Mouse (Mus musculus): ENCODE data around the gene Ucp1.
"Not testable (repeated sequence)": the region's sequence is repeated elsewhere in the genome, so short reads cannot be mapped to it uniquely, and the experiment has no call there.

Ucp1 gene

DNA sequence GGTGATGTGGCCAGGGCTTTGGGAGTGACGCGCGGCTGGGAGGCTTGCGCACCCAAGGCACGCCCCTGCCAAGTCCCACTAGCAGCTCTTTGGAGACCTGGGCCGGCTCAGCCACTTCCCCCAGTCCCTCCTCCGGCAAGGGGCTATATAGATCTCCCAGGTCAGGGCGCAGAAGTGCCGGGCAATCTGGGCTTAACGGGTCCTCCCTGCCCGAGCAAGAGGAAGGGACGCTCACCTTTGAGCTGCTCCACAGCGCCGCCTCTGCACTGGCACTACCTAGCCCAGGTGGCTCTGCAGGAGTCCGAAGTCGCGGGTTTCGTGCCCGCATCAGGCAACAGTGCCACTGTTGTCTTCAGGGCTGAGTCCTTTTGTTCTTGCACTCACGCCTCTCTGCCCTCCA, at the start of gene Ucp1:
Gene Ucp1 (plus strand): TSS at position 177 of the 400 bp plus-strand sequence.
- peak; percentile 9 for DNase-seq (ENCODE audit: low read depth, low spot score)

DNA sequence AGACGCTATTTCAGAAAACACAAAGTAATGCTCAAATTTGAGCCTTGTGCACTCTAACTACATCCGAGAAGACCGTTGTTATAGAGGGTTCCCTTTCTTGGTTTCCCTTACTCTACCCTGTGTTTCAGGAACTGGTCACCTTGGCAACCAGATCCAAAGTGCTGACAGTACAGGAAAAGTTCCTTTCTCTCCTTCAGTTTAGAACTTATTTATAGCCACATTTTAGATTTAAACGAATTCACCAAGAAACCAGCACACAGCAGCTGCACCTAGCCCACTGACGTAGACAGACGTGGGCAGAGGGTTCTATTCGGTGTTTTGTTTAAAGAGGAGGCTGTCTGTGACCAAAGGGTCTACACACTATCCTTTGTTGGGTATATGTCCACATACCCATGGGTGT, 46.0 kb upstream of the Ucp1 start:
- no peak for DNase-seq (ENCODE audit: low read depth, low spot score)

- no peak for DNase-seq (ENCODE audit: low read depth, low spot score)
Measured at GRCm38 (mm10) chr8:83250858-83251257, 39.3 kb upstream of the Ucp1 start.

DNA sequence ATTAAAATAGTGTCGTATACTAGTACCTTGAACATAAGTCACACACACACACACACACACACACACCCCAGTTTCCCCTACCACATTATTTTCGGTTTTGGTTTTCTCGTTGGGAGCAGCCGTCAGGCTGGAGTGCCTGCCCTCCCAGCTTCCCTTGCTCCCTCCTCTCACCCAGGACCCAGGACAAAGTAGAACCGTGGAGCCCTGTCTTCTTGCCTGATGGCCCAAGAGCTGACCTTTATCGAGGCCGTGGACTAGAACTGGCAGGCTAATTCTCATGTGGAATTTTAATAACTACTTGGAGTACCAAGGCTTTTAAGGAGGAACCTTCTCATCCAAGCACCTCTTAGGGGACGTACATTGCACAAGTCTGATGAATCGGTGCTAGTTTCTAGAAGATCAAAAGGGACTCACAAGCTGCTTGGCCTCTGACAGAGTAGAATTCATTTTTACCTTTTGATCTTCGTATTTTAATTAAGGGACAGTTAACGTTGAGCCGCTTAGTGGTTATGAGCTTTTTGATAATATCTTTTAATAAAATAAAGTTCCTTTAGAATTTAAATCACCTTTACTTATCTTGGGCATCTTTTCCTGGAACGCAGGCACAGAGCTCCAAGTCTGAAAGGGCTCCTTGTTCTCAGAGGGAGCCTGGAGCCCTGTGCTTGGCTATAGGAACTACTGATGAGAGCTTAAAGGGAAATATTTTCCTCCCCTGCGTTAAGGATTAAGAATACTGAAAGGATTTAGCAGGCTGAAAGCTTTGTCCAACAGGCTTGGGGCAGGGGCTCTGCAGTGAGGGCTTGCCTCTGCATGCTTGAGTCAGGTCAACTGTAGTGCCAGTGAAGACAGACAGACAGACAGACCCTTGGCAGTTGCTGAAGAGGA, 38.5 kb upstream of the Ucp1 start:
- DNase-seq (ENCODE audit: low read depth, low spot score) = no peak

- no peak for DNase-seq (ENCODE audit: low read depth, low spot score)
Measured at GRCm38 (mm10) chr8:83252791-83253190, 37.4 kb upstream of the Ucp1 start.

DNA sequence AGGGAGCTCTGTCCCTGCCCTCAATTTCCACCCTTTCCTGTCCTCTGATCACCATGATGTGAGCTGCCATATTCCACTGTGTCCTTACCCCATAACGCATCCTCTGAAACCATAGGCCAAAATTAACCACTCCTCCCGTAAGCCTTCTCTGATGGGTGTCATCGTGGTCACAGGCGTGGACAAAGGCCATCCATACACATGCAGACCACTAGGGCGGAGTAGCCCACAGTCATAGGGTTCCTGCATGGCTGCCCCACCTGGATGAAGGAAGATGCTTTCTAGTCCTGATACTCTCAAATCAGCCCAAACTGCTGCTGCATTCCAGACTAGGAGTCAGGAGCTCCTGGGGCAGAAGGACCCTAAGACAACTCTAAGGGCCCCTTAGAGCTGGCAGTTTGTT, 32.5 kb upstream of the Ucp1 start:
- no peak for DNase-seq (ENCODE audit: low read depth, low spot score)

DNA sequence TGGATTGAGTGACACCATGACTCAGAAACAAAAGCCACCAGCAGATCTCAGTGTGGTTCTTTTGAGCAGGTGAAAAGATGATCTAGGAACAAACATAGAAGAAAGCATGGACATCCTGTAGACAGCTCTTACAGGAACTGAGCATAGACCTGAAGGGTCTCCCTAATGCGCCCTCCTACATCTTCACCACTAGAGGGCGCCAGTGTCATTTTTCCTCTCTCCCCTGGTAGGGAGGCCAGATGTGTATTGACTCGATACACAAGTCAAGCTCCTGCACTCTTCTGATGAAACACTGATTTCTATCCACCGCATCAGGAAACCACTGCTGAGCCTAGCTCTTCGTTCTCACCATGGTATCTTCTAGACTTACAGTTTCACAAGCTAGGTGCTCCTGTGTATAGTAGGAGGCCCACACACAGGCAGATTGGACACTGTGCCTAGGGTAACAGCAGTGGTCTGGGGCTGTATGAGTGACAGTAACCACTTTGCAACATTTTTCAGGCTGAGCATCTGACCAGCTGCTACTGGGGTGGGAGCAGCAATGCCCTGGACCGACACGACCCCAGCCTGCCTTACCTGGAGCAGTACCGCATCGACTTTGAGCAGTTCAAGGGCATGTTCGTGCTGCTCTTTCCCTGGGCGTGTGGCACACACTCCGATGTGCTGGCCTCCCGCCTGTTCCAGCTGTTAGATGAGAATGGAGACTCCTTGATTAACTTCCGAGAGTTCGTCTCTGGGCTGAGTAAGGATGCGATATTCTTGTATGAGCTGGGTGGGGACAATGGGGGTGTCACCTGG, 29.5 kb upstream of the Ucp1 start:
- DNase-seq (ENCODE audit: low read depth, low spot score) = peak; percentile 65

DNA sequence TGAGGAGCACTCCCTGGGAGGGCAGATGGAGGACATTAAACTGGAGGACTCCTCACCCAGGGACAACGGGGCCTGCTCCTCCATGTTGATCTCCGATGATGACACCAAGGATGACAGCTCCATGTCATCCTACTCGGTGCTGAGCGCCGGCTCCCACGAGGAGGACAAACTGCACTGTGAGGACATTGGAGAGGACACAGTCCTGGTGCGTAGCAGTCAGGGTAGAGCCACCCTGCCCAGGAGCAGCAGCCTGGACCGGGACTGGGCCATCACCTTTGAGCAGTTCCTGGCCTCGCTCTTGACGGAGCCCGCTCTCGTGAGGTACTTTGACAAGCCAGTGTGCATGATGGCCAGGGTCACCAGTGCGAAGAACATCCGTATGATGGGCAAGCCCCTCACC, 19.0 kb upstream of the Ucp1 start:
- no peak for DNase-seq (ENCODE audit: low read depth, low spot score)

DNA sequence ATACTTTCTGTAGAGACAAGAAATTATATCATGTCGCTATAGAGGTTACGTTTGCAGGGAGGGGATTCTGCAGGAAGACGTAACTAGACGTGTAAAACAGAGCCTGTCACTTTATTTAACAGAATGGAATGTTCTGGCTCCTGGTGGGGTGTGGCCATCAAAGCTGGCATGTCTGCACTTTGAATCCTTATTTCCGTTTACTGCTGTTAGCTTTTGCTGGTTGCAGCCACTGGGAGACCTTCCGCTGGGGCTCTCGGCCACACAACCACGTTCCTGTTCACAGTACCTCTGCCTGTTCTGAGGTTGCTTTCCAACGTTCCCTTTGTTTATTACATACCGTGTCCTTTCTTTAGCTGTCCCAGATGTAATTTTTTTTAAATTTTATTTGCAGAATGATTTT, 17.7 kb upstream of the Ucp1 start:
- no peak for DNase-seq (ENCODE audit: low read depth, low spot score)

DNA sequence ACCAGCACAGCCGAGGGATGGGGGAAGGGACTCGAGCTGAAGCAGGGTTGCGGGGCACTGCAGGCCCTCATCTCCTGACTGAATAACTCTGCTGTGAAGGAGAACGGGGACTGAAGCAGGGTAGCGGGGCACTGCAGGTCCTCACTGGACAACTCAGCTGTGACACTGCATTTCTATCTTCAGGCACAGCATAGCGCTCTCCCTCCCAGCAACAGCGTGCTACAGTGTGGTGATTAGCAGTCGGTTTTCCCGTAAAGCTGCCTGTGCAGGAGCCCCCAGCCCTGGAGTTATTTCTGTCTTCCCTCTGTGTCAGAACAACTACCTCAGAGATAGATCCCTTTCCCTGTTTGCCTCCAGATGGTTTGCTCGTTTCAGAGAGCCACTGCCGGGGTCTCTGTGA, 15.7 kb upstream of the Ucp1 start:
- DNase-seq (ENCODE audit: low read depth, low spot score) = no peak

DNA sequence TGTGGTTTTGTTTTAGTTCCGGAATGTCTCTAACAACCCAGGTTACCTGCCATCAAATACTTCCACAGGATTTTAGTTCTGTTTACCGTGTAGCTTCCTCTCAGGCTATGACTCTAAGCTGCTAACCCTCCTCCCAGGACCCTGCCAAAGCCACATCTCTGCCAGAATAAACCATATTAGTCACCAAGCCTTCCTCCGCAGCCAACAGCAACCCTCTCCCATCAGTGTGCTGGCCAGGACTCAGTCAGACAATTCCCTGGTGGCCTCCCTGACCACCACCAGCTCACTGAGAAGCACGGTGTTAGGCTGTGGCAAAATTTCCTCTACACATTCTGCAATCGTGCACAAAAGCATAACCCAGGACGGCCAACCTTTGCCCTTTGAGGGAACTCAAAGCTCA, 11.7 kb upstream of the Ucp1 start:
- no peak for DNase-seq (ENCODE audit: low read depth, low spot score)

GRCm38 (mm10) chr8:83285391-83285790, 4.8 kb upstream of the Ucp1 start:
- DNase-seq (ENCODE audit: low read depth, low spot score) = no peak

DNA sequence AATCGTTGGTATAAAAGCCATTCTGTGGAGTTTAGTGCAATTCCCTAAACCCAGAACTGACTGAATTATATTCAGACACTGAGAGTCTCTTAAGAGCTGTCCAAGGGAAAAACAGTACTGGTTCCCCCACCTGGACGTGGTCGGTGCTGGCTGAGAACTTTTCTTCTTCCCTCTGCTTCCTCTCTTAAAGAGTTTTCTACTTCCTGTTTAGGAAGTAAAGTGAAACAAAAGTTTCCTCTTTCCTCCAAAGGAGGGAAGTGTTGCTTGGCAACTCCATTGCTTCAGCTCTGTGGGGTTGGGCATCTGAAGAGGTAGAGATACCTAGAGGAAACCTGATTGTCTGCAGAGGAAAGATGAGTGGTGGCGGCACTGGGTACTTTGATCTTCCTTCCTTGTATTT, 7.2 kb downstream of the Ucp1 start:
- DNase-seq (ENCODE audit: low read depth, low spot score) = no peak

- no peak for DNase-seq (ENCODE audit: low read depth, low spot score)
Measured at GRCm38 (mm10) chr8:83300135-83300534, 10.0 kb downstream of the Ucp1 start.

DNA sequence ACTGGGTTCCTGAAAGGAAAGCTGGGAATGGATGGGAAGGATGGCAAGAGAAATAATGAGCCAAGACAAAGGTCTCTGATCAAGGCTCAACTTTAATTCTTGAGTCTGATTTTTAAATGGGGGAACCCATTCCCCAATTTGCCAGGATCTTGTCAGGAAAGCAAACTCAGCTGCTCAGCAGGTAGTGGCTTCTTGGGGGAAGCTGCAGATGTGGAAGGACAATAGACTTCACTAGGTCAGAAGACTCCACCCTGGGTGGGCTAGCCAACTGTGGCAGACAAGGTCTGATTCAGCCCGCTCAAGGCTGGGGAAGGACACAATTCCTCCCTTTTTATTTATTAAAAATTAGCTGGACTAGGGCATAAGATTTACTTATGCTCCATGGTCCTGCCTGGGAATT, 14.8 kb downstream of the Ucp1 start:
- no peak for DNase-seq (ENCODE audit: low read depth, low spot score)

DNA sequence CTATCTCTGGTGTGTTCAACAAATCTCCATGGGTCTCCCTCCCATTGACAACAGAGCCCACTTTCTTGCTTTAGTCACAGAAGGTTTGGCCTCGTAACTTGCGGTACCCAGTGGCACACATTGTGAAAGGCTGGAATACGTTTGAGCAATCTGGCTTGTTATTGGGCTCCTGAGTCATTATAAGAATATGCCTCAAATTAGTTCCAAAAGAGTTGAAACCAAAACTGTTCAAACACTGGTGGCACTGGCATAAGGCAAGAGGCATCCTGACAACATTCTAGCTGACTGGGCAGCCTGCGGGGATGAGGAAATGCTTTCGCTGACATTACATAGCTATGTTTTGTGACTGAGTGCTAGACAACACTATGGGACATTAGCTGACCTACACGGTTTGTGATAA, 19.7 kb downstream of the Ucp1 start:
- no peak for DNase-seq (ENCODE audit: low read depth, low spot score)

- DNase-seq (ENCODE audit: low read depth, low spot score) = not testable (repeated sequence)
Measured at GRCm38 (mm10) chr8:83315084-83315483, 24.9 kb downstream of the Ucp1 start.

GRCm38 (mm10) chr8:83315691-83316090, 25.5 kb downstream of the Ucp1 start:
- no peak for DNase-seq (ENCODE audit: low read depth, low spot score)

- DNase-seq (ENCODE audit: low read depth, low spot score) = no peak
Measured at GRCm38 (mm10) chr8:83320543-83320942, 30.4 kb downstream of the Ucp1 start.

GRCm38 (mm10) chr8:83322374-83322773, 32.2 kb downstream of the Ucp1 start:
- DNase-seq (ENCODE audit: low read depth, low spot score) = no peak

DNA sequence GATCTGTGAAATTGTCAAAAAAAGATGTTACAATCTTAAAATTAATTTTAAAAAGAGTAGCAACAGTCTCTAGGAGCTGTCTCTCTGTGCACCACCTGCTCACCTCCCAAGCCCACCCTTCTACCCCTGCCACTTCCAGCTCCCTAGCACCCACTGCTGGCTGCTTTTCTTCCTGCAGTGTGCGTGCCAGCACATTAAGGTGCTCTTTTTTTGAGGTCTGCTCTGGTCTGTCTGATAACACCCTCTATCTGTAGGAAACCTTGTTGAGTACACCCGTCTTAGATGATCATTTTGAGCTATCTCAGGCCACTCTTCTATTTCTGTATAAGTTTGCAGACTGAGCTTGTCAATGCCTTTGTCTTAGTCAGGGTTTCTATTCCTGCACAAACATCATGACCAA, 32.9 kb downstream of the Ucp1 start:
- DNase-seq (ENCODE audit: low read depth, low spot score) = no peak

GRCm38 (mm10) chr8:83327889-83328288, 37.7 kb downstream of the Ucp1 start:
- no peak for DNase-seq (ENCODE audit: low read depth, low spot score)

DNA sequence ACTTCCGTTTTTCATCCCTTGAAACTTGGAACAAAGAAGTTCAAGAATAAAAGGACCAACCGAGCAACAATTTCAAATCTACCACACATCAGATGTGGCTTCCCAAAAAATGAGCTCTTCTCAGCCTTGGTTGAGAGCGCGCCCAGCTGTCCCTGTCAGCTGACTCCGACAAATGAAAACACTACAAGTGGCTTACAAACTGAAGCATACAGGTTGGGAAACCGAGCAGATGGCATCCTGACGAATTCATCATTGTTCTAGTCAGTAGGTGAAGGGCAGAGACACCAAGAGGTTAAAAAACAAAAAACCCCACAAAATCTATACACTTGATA, 41.4 kb downstream of the Ucp1 start:
- DNase-seq (ENCODE audit: low read depth, low spot score) = no peak

All from WW6 (cell line).